8 mouse cellular contexts compared by ENCODE assay signal in the genomic region with DNA sequence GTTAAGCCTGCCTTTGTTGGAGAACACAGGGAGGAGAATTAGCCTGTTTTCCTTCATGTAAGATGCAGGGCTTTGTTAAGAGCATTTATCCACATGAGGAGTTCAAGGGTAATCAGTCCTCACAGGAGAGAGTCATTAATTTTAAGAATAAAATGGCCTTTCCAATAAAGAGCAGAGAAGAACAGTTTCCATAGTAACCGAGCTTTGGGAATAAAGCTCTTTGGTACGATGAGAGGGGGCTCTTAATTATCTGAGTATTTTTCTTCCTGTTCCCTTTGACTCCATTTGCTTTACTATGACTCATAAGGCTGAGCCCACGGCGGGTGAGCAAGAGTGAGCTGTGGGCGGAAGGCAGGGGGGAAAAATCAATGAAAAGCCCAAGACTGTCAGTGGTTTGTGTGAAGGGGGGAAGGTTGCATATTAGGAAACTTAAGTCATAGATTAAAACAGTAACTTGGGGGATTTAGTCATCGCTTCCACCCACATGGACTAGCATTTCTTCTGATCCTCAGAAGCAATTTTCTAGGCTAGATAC.
A peak's percentile ranks its signal among the peaks of the same experiment; 100 is the strongest.
DNase-seq lines count a peak whose midpoint lies in the region; ATAC-seq and TF ChIP-seq lines count a peak whose summit lies in the region.
"Had no signal": no experiment of that assay in that cellular context is flagged by ENCODE, and none has a peak within 500 bp of the region (broad histone marks: within the 10 kb centered on the region; RNA-seq: fewer than 3 reads in every experiment).

No protein-coding gene starts in this region.

- peak; percentile 6 for DNase-seq in lung, postnatal 0 days (ENCODE audit: low spot score)
- no peak for DNase-seq in lung, postnatal 4 days
- DNase-seq in urinary bladder, adult 18-20 months (ENCODE audit: low spot score in 2 of 2), result no peak

- 56% methylated on average over 6 of the region's 6 CpGs for whole genome bisulfite sequencing in lung, postnatal 0 days
- 28% methylated on average over 6 of the region's 6 CpGs for WGBS in hindbrain, embryonic 13.5 days
- 26% methylated on average over 6 of the region's 6 CpGs for WGBS in neural tube, embryonic 14.5 days
- 64% methylated on average over 6 of the region's 6 CpGs for WGBS in intestine, embryonic 15.5 days

- no peak for ATAC-seq in lung, postnatal 0 days
- peak; percentile 80 for ATAC-seq in activated CD4-positive, CD25-positive, alpha-beta regulatory T cell, adult 4 months
- ATAC-seq in hindbrain, embryonic 13.5 days (ENCODE audit: low FRiP score), result peak; percentile 83
- peak; percentile 75 for ATAC-seq in neural tube, embryonic 14.5 days (ENCODE audit: low read depth)
- ATAC-seq in intestine, embryonic 15.5 days, result no peak

- no peaks in the 10 kb centered on the region for H3K36me3 ChIP-seq in lung, postnatal 0 days (ENCODE audit: insufficient read depth, low read length)
- H3K36me3 ChIP-seq in hindbrain, embryonic 13.5 days, result no peaks in the 10 kb centered on the region
- H3K36me3 ChIP-seq in neural tube, embryonic 14.5 days (ENCODE audit: control insufficient read depth, insufficient read depth, low read length), result no peaks in the 10 kb centered on the region
- no peaks in the 10 kb centered on the region for H3K36me3 ChIP-seq in intestine, embryonic 15.5 days

- no peak for TF ChIP-seq EP300 in lung, postnatal 0 days (IDR thresholded peaks at IDR 0.05)

- H3K4me3 ChIP-seq in lung, postnatal 0 days (ENCODE audit: low read depth, low read length), result no peak overlapping the region
- no peak overlapping the region for H3K4me3 ChIP-seq in hindbrain, embryonic 13.5 days
- H3K4me3 ChIP-seq in neural tube, embryonic 14.5 days (ENCODE audit: low read depth, low read length), result no peak overlapping the region
- H3K4me3 ChIP-seq in intestine, embryonic 15.5 days (replicated peaks), result no peak overlapping the region
- H3K4me3 ChIP-seq: embryonic facial prominence, embryonic 13.5 days had no signal

- no peak overlapping the region for H3K4me2 ChIP-seq in lung, postnatal 0 days (replicated peaks; ENCODE audit: low read depth, low read length)
- H3K4me2 ChIP-seq in hindbrain, embryonic 13.5 days, result no peak overlapping the region
- H3K4me2 ChIP-seq in neural tube, embryonic 14.5 days (ENCODE audit: low read depth, low read length), result no peak overlapping the region
- no peak overlapping the region for H3K4me2 ChIP-seq in intestine, embryonic 15.5 days (replicated peaks)
- H3K4me2 ChIP-seq: embryonic facial prominence, embryonic 13.5 days had no signal

- H3K9me3 ChIP-seq in lung, postnatal 0 days (ENCODE audit: low read length), result no peaks in the 10 kb centered on the region
- no peaks in the 10 kb centered on the region for H3K9me3 ChIP-seq in hindbrain, embryonic 13.5 days
- H3K9me3 ChIP-seq in neural tube, embryonic 14.5 days (ENCODE audit: control insufficient read depth, low read length), result no peaks in the 10 kb centered on the region
- no peaks in the 10 kb centered on the region for H3K9me3 ChIP-seq in intestine, embryonic 15.5 days
- H3K9me3 ChIP-seq: embryonic facial prominence, embryonic 13.5 days had no signal

- no peaks in the 10 kb centered on the region for H3K27me3 ChIP-seq in lung, postnatal 0 days (replicated peaks; ENCODE audit: insufficient read depth, low read length)
- no peaks in the 10 kb centered on the region for H3K27me3 ChIP-seq in hindbrain, embryonic 13.5 days
- H3K27me3 ChIP-seq in neural tube, embryonic 14.5 days (ENCODE audit: control insufficient read depth, insufficient read depth, low read length), result no peaks in the 10 kb centered on the region
- H3K27me3 ChIP-seq in intestine, embryonic 15.5 days (replicated peaks), result no peaks in the 10 kb centered on the region
- H3K27me3 ChIP-seq: embryonic facial prominence, embryonic 13.5 days had no signal

- no peak overlapping the region for H3K27ac ChIP-seq in lung, postnatal 0 days (ENCODE audit: low read length)
- peak overlapping the region; percentile 53 for H3K27ac ChIP-seq in hindbrain, embryonic 13.5 days
- no peak overlapping the region; the same call in 1 of the 2 replicates for H3K27ac ChIP-seq in neural tube, embryonic 14.5 days (ENCODE audit: low read depth, low read length)
- H3K27ac ChIP-seq in intestine, embryonic 15.5 days, result no peak overlapping the region
- H3K27ac ChIP-seq: embryonic facial prominence, embryonic 13.5 days had no signal

- no peaks in the 10 kb centered on the region for H3K4me1 ChIP-seq in lung, postnatal 0 days (ENCODE audit: insufficient read depth, low read depth, low read length)
- H3K4me1 ChIP-seq in hindbrain, embryonic 13.5 days (replicated peaks), result peaks cover 8% of the 10 kb centered on the region
- 0 out of 2 replicates have a peak, but pooled peaks cover 2% of the 10 kb centered on the region for H3K4me1 ChIP-seq in neural tube, embryonic 14.5 days (ENCODE audit: control insufficient read depth, insufficient read depth, low read length)
- H3K4me1 ChIP-seq in intestine, embryonic 15.5 days (replicated peaks), result no peaks in the 10 kb centered on the region
- H3K4me1 ChIP-seq: embryonic facial prominence, embryonic 13.5 days had no signal

- H3K9ac ChIP-seq in lung, postnatal 0 days (replicated peaks; ENCODE audit: low read depth), result no peak overlapping the region
- H3K9ac ChIP-seq in hindbrain, embryonic 13.5 days, result no peak overlapping the region
- H3K9ac ChIP-seq in neural tube, embryonic 14.5 days (replicated peaks; ENCODE audit: low read depth, low read length), result no peak overlapping the region
- H3K9ac ChIP-seq in intestine, embryonic 15.5 days, result no peak overlapping the region
- H3K9ac ChIP-seq: embryonic facial prominence, embryonic 13.5 days had no signal

- no peak for TF ChIP-seq CTCF in lung, postnatal 0 days (IDR thresholded peaks at IDR 0.05)

Comparison
In these comparisons a context has a peak if more than half of its experiments do, and no peak if none do; other contexts are left out.
1. ATAC-seq: peak in activated CD4-positive, CD25-positive, alpha-beta regulatory T cell, adult 4 months (single experiment), hindbrain, embryonic 13.5 days (single experiment) and neural tube, embryonic 14.5 days (single experiment); none in lung, postnatal 0 days (single experiment) and intestine, embryonic 15.5 days (single experiment).